Mouse (Mus musculus): Measurements from ENCODE around the gene Dnajc1.

Dnajc1 gene

GRCm38 (mm10) chr2:18307440-18308305, 85.0 kb downstream of the Dnajc1 start:
- DNase-seq (ENCODE audit: low read depth, low spot score): no peak

- DNase-seq (ENCODE audit: low read depth, low spot score): no peak
Measured at GRCm38 (mm10) chr2:18300949-18301348, 91.7 kb downstream of the Dnajc1 start.

GRCm38 (mm10) chr2:18285175-18285574, 107.5 kb downstream of the Dnajc1 start:
- DNase-seq (ENCODE audit: low read depth, low spot score): peak; percentile 29

GRCm38 (mm10) chr2:18265736-18266135, 126.9 kb downstream of the Dnajc1 start:
- DNase-seq (ENCODE audit: low read depth, low spot score): no peak

- DNase-seq (ENCODE audit: low read depth, low spot score): no peak
Measured at GRCm38 (mm10) chr2:18264579-18264978, 128.1 kb downstream of the Dnajc1 start.

GRCm38 (mm10) chr2:18262298-18262697, 130.3 kb downstream of the Dnajc1 start:
- DNase-seq (ENCODE audit: low read depth, low spot score): no peak

GRCm38 (mm10) chr2:18249224-18249623, 143.4 kb downstream of the Dnajc1 start:
- DNase-seq (ENCODE audit: low read depth, low spot score): no peak

GRCm38 (mm10) chr2:18235524-18235923, 157.1 kb downstream of the Dnajc1 start:
- no peak for DNase-seq (ENCODE audit: low read depth, low spot score)

GRCm38 (mm10) chr2:18232883-18233567, 159.6 kb downstream of the Dnajc1 start:
- DNase-seq (ENCODE audit: low read depth, low spot score): no peak

- no peak for DNase-seq (ENCODE audit: low read depth, low spot score)
Measured at GRCm38 (mm10) chr2:18231143-18231542, 161.5 kb downstream of the Dnajc1 start.

- DNase-seq (ENCODE audit: low read depth, low spot score): peak; percentile 13
Measured at GRCm38 (mm10) chr2:18229279-18229678, 163.4 kb downstream of the Dnajc1 start.

GRCm38 (mm10) chr2:18228486-18229062, 164.1 kb downstream of the Dnajc1 start:
- DNase-seq (ENCODE audit: low read depth, low spot score): no peak

- no peak for DNase-seq (ENCODE audit: low read depth, low spot score)
Measured at GRCm38 (mm10) chr2:18219569-18219968, 173.1 kb downstream of the Dnajc1 start.

- DNase-seq (ENCODE audit: low read depth, low spot score): no peak
Measured at GRCm38 (mm10) chr2:18219136-18219535, 173.5 kb downstream of the Dnajc1 start.

- DNase-seq (ENCODE audit: low read depth, low spot score): no peak
Measured at GRCm38 (mm10) chr2:18218500-18218899, 174.1 kb downstream of the Dnajc1 start.

- DNase-seq (ENCODE audit: low read depth, low spot score): no peak
Measured at GRCm38 (mm10) chr2:18217867-18218266, 174.8 kb downstream of the Dnajc1 start.

GRCm38 (mm10) chr2:18214031-18214430, 178.6 kb downstream of the Dnajc1 start:
- peak; percentile 78 for DNase-seq (ENCODE audit: low read depth, low spot score)

- no peak for DNase-seq (ENCODE audit: low read depth, low spot score)
Measured at GRCm38 (mm10) chr2:18209948-18210347, 182.7 kb downstream of the Dnajc1 start.

- no peak for DNase-seq (ENCODE audit: low read depth, low spot score)
Measured at GRCm38 (mm10) chr2:18209211-18209823, 183.3 kb downstream of the Dnajc1 start.

GRCm38 (mm10) chr2:18208578-18208977, 184.1 kb downstream of the Dnajc1 start:
- DNase-seq (ENCODE audit: low read depth, low spot score): no peak

GRCm38 (mm10) chr2:18206811-18207210, 185.8 kb downstream of the Dnajc1 start:
- no peak for DNase-seq (ENCODE audit: low read depth, low spot score)

- DNase-seq (ENCODE audit: low read depth, low spot score): peak; percentile 65
Measured at GRCm38 (mm10) chr2:18205118-18205517, 187.5 kb downstream of the Dnajc1 start.
